Mouse (Mus musculus) brain, embryonic 14.5 days (tissue): ENCODE measurements at regions not wholly inside any gene's neighbourhood (a gene's known extent, or its start where the extent isn't known, plus 50 kb on each side); places are given as distances from the start of the nearest gene placed in this dataset.

Experiments
- CTCF ChIP-seq: fragments of 200-500 bp; IDR thresholded peaks from 2 replicates; pipeline ENCODE4 v1.5.1; 2012; ENCODE audit warnings: inconsistent platforms, mild to moderate bottlenecking, moderate library complexity, borderline replicate concordance; ENCODE audit not compliant: insufficient read depth, insufficient read length; ENCODE audit errors: extremely low read depth
- POLR2A ChIP-seq: fragments of 200-500 bp; IDR thresholded peaks from 2 replicates; pipeline ENCODE4 v1.6.1; 2012; ENCODE audit warnings: mild to moderate bottlenecking, inconsistent platforms, borderline replicate concordance; ENCODE audit not compliant: poor library complexity, insufficient read depth, insufficient read length, severe bottlenecking; ENCODE audit errors: extremely low read depth

GRCm38 (mm10) chr2:168352626-168353025, 71.1 kb upstream of the Kcng1 start:
- TF ChIP-seq CTCF (no peak), POLR2A (no peak)
